Mouse (Mus musculus): ENCODE data around the gene Dgat2. TPM values are rescaled to one million over a fixed set of nuclear protein-coding genes. Genes with fewer than 3 reads are reported as not detected.
A peak's percentile ranks its signal among the peaks of the same experiment; 100 is the strongest.

The Dgat2 gene
- polyA plus RNA-seq (2015; fragmentation: Nextera tagmentation; extraction: Ambion mirVana) = 103 and 124 TPM in 2 replicates

DNA sequence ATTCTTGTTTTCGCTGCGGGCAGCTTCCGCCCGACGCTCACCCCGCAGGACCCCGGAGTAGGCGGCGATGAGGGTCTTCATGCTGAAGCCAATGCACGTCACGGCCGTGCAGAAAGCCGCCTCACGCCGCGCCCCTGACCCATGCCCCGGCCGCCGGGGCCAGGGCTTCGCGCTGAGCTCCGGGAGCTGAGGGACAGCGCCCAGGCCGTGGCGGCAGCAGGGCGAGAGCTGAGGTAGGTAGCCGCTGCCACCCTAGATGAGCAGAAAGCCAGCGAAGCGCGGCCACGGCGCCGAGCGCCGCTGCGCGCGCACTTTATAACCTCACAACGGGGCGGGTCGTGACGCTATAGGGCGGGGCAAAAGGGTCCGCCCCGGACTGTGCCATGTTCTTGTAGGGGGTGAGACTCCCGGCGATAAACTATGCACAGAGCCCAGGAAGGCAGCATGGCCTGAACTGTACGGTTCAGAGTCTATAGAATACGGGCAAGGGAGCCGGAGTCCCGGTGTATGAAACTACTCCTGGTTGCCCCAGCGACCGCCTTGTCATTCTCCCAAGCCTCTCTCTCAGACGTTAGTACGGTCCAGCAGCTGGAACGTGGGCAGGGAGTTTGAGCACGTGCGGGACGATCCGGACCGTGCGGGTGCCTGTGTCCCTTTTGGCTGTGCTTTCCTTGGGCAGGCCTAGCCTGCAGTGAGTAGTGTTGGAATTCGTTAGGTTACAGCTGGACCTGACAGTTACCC, at the start of gene Dgat2:
Gene Dgat2, minus strand, starts transcription at position 288 of the 741 bp plus-strand sequence.
- Histone ChIP-seq H3K9me3 (replicated peaks; ENCODE audit: control insufficient read depth, low read length) (no peaks in the 10 kb centered on the region), H3K4me1 (ENCODE audit: control insufficient read depth, insufficient read depth, low read length) (peaks cover 14% of the 10 kb centered on the region), H3K9ac (ENCODE audit: low read length) (peak within 1 kb of the TSS; percentile 95), H3K4me2 (ENCODE audit: low read depth, low read length) (peak within 1 kb of the TSS; percentile 97), H3K27me3 (ENCODE audit: control insufficient read depth, insufficient read depth, low read length) (no peaks in the 10 kb centered on the region), H3K4me3 (replicated peaks; ENCODE audit: low read length) (peak within 1 kb of the TSS; percentile 83), H3K27ac (ENCODE audit: low read length) (peak within 1 kb of the TSS; percentile 89), H3K36me3 (ENCODE audit: control insufficient read depth, insufficient read depth, low read length) (no peaks in the 10 kb centered on the region)
- WGBS = under 1% methylated on average over 63 of the region's 63 CpGs
- peak; percentile 94 for ATAC-seq (ENCODE audit: insufficient read depth, low FRiP score)

GRCm38 (mm10) chr7:99230061-99230747, 47.7 kb upstream of the Dgat2 start:
- Histone ChIP-seq H3K4me1 (ENCODE audit: control insufficient read depth, insufficient read depth, low read length) (0 out of 2 replicates have a peak, but pooled peaks cover 2% of the 10 kb centered on the region), H3K36me3 (ENCODE audit: control insufficient read depth, insufficient read depth, low read length) (no peaks in the 10 kb centered on the region), H3K9me3 (replicated peaks; ENCODE audit: control insufficient read depth, low read length) (no peaks in the 10 kb centered on the region), H3K4me3 (replicated peaks; ENCODE audit: low read length) (no peak overlapping the region), H3K4me2 (ENCODE audit: low read depth, low read length) (no peak overlapping the region), H3K27me3 (ENCODE audit: control insufficient read depth, insufficient read depth, low read length) (no peaks in the 10 kb centered on the region), H3K9ac (ENCODE audit: low read length) (no peak overlapping the region), H3K27ac (ENCODE audit: low read length) (no peak overlapping the region)
- 60% methylated on average over 7 of the region's 7 CpGs for WGBS
- ATAC-seq (ENCODE audit: insufficient read depth, low FRiP score) = peak; percentile 44; the same call in 1 of the 2 replicates

- 3% methylated on average over 2 of the region's 2 CpGs for WGBS
- H3K27ac ChIP-seq (ENCODE audit: low read length) = no peak overlapping the region
- H3K9ac ChIP-seq (ENCODE audit: low read length) = no peak overlapping the region
- H3K27me3 ChIP-seq (ENCODE audit: control insufficient read depth, insufficient read depth, low read length) = no peaks in the 10 kb centered on the region
- H3K4me1 ChIP-seq (ENCODE audit: control insufficient read depth, insufficient read depth, low read length) = 0 out of 2 replicates have a peak, but pooled peaks cover 6% of the 10 kb centered on the region
- H3K36me3 ChIP-seq (ENCODE audit: control insufficient read depth, insufficient read depth, low read length) = no peaks in the 10 kb centered on the region
- no peak overlapping the region for H3K4me3 ChIP-seq (replicated peaks; ENCODE audit: low read length)
- H3K9me3 ChIP-seq (replicated peaks; ENCODE audit: control insufficient read depth, low read length) = no peaks in the 10 kb centered on the region
- no peak overlapping the region for H3K4me2 ChIP-seq (ENCODE audit: low read depth, low read length)
- ATAC-seq (ENCODE audit: insufficient read depth, low FRiP score) = no peak
Measured at GRCm38 (mm10) chr7:99229411-99229810, 46.9 kb upstream of the Dgat2 start.

- Histone ChIP-seq H3K36me3 (ENCODE audit: control insufficient read depth, insufficient read depth, low read length) (no peaks in the 10 kb centered on the region), H3K27ac (ENCODE audit: low read length) (no peak overlapping the region), H3K4me2 (ENCODE audit: low read depth, low read length) (no peak overlapping the region), H3K9ac (ENCODE audit: low read length) (no peak overlapping the region), H3K27me3 (ENCODE audit: control insufficient read depth, insufficient read depth, low read length) (no peaks in the 10 kb centered on the region), H3K4me1 (ENCODE audit: control insufficient read depth, insufficient read depth, low read length) (0 out of 2 replicates have a peak, but pooled peaks cover 6% of the 10 kb centered on the region), H3K4me3 (replicated peaks; ENCODE audit: low read length) (no peak overlapping the region), H3K9me3 (replicated peaks; ENCODE audit: control insufficient read depth, low read length) (no peaks in the 10 kb centered on the region)
- no peak for ATAC-seq (ENCODE audit: insufficient read depth, low FRiP score)
- 83% methylated on average over 8 of the region's 8 CpGs for WGBS
Measured at GRCm38 (mm10) chr7:99228825-99229224, 46.3 kb upstream of the Dgat2 start.

DNA sequence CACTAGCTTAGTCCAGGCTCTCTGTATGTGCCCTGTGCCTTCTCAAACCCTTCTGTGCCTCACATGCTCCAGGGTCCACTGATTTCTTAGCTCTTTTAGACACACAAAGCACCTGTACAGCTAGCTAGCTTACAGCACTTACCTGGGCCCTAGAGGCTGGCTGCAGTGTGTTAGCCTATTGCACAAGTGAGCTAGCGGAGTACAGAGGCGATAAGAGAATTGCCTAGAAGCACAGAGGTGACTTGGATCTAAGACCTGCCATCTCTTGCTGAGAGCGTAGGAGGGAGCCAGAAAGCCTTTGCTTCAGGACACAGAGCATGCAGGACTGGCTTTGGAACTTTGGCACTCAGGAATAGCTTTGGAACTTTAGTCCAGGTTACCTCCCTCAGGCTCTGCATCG, 44.7 kb upstream of the Dgat2 start:
- Histone ChIP-seq H3K4me2 (ENCODE audit: low read depth, low read length) (no peak overlapping the region), H3K27ac (ENCODE audit: low read length) (no peak overlapping the region), H3K27me3 (ENCODE audit: control insufficient read depth, insufficient read depth, low read length) (no peaks in the 10 kb centered on the region), H3K36me3 (ENCODE audit: control insufficient read depth, insufficient read depth, low read length) (no peaks in the 10 kb centered on the region), H3K9ac (ENCODE audit: low read length) (no peak overlapping the region), H3K4me1 (ENCODE audit: control insufficient read depth, insufficient read depth, low read length) (0 out of 2 replicates have a peak, but pooled peaks cover 6% of the 10 kb centered on the region), H3K9me3 (replicated peaks; ENCODE audit: control insufficient read depth, low read length) (no peaks in the 10 kb centered on the region), H3K4me3 (replicated peaks; ENCODE audit: low read length) (no peak overlapping the region)
- WGBS = 94% methylated on average over 4 of the region's 4 CpGs
- ATAC-seq (ENCODE audit: insufficient read depth, low FRiP score) = no peak

- Histone ChIP-seq H3K27ac (ENCODE audit: low read length) (no peak overlapping the region), H3K36me3 (ENCODE audit: control insufficient read depth, insufficient read depth, low read length) (no peaks in the 10 kb centered on the region), H3K4me2 (ENCODE audit: low read depth, low read length) (no peak overlapping the region), H3K4me3 (replicated peaks; ENCODE audit: low read length) (no peak overlapping the region), H3K9me3 (replicated peaks; ENCODE audit: control insufficient read depth, low read length) (no peaks in the 10 kb centered on the region), H3K4me1 (ENCODE audit: control insufficient read depth, insufficient read depth, low read length) (0 out of 2 replicates have a peak, but pooled peaks cover 6% of the 10 kb centered on the region), H3K9ac (ENCODE audit: low read length) (no peak overlapping the region), H3K27me3 (ENCODE audit: control insufficient read depth, insufficient read depth, low read length) (no peaks in the 10 kb centered on the region)
- 85% methylated on average over 10 of the region's 10 CpGs for WGBS
- no peak for ATAC-seq (ENCODE audit: insufficient read depth, low FRiP score)
Measured at GRCm38 (mm10) chr7:99226662-99227061, 44.1 kb upstream of the Dgat2 start.

DNA sequence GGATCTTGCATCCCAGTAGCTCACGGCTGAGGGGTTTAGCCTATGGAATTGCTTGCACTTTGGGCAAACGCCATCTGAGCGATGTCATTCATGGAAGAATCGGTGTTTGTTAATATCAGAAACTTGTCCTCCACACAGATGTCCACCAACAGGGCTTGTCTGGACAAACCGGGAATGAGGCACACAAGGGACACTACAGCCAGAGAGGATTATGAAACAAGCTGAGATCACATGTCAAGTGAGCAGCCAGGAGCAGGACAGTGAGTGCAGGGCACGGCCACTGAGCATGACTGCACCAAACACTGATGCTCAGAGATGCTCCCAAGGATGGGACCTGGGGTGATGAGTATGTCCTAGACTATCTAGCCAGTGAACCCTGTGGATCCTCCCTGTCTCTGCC, 42.9 kb upstream of the Dgat2 start:
- no peaks in the 10 kb centered on the region for H3K36me3 ChIP-seq (ENCODE audit: control insufficient read depth, insufficient read depth, low read length)
- no peaks in the 10 kb centered on the region for H3K9me3 ChIP-seq (replicated peaks; ENCODE audit: control insufficient read depth, low read length)
- no peak for ATAC-seq (ENCODE audit: insufficient read depth, low FRiP score)
- H3K9ac ChIP-seq (ENCODE audit: low read length) = no peak overlapping the region
- H3K27ac ChIP-seq (ENCODE audit: low read length) = no peak overlapping the region
- no peak overlapping the region for H3K4me3 ChIP-seq (replicated peaks; ENCODE audit: low read length)
- 0 out of 2 replicates have a peak, but pooled peaks cover 6% of the 10 kb centered on the region for H3K4me1 ChIP-seq (ENCODE audit: control insufficient read depth, insufficient read depth, low read length)
- no peaks in the 10 kb centered on the region for H3K27me3 ChIP-seq (ENCODE audit: control insufficient read depth, insufficient read depth, low read length)
- WGBS = 67% methylated on average over 6 of the region's 6 CpGs
- H3K4me2 ChIP-seq (ENCODE audit: low read depth, low read length) = no peak overlapping the region

DNA sequence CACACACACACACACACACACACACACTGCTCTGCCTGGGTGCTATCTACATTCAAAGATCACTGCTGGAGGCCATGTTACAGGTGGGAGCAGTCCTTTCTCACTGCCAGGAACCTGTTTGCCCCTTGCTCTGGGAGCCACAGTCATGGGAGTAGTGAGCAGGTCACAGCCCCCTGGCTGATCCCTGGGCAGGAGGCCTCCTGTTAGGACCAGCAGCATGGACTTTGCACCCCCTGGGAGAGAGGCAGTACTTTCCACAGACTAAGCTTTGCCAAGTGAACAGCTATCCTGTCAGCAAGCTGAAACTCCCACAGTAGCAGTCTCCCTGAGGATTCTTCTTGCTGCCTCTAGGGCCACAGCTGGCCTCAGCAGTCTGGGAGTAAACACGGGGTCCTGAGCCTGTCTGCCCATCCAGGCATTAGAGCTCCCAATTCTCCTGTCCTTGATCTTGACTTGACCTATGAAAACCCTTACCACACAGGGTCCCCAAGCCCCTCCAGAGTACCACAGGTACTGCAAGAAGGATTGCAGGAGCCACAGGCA, 42.2 kb upstream of the Dgat2 start:
- Histone ChIP-seq H3K36me3 (ENCODE audit: control insufficient read depth, insufficient read depth, low read length) (no peaks in the 10 kb centered on the region), H3K4me2 (ENCODE audit: low read depth, low read length) (no peak overlapping the region), H3K9ac (ENCODE audit: low read length) (no peak overlapping the region), H3K4me3 (replicated peaks; ENCODE audit: low read length) (no peak overlapping the region), H3K27ac (ENCODE audit: low read length) (no peak overlapping the region), H3K27me3 (ENCODE audit: control insufficient read depth, insufficient read depth, low read length) (no peaks in the 10 kb centered on the region), H3K4me1 (ENCODE audit: control insufficient read depth, insufficient read depth, low read length) (0 out of 2 replicates have a peak, but pooled peaks cover 6% of the 10 kb centered on the region), H3K9me3 (replicated peaks; ENCODE audit: control insufficient read depth, low read length) (no peaks in the 10 kb centered on the region)
- ATAC-seq (ENCODE audit: insufficient read depth, low FRiP score) = peak; percentile 76
- 16% methylated on average over 1 of the region's 1 CpGs for WGBS

DNA sequence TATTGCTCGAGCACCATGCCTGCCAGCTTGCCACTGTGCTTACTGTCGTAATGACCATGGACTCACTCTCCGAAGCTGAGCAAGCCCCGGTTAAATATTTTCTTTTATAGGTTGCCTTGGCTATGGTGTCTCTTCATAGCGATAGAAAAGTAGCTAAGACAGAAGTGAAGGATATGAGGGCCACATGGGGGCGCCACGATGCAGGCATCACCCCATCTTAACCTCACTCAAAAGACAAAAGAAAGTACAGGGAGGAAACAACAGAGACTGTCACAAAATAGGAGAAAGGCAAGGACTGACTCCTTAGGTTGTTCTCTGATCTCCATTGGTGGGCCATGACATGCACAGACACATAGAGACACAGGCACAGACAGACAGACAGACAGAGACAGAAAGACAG, 41.7 kb upstream of the Dgat2 start:
- H3K27me3 ChIP-seq (ENCODE audit: control insufficient read depth, insufficient read depth, low read length) = no peaks in the 10 kb centered on the region
- no peak overlapping the region for H3K9ac ChIP-seq (ENCODE audit: low read length)
- no peaks in the 10 kb centered on the region for H3K9me3 ChIP-seq (replicated peaks; ENCODE audit: control insufficient read depth, low read length)
- H3K4me3 ChIP-seq (replicated peaks; ENCODE audit: low read length) = no peak overlapping the region
- no peaks in the 10 kb centered on the region for H3K36me3 ChIP-seq (ENCODE audit: control insufficient read depth, insufficient read depth, low read length)
- no peak overlapping the region for H3K27ac ChIP-seq (ENCODE audit: low read length)
- no peak; the same call in 1 of the 2 replicates for ATAC-seq (ENCODE audit: insufficient read depth, low FRiP score)
- H3K4me2 ChIP-seq (ENCODE audit: low read depth, low read length) = no peak overlapping the region
- 0 out of 2 replicates have a peak, but pooled peaks cover 6% of the 10 kb centered on the region for H3K4me1 ChIP-seq (ENCODE audit: control insufficient read depth, insufficient read depth, low read length)
- WGBS = 75% methylated on average over 7 of the region's 7 CpGs
